8 mouse cellular contexts compared by ENCODE assay signal in genomic region chr14:14701710-14702329, GRCm38 (mm10). TPM values are rescaled to one million over a fixed set of nuclear protein-coding genes. Genes with fewer than 3 reads are reported as not detected.
DNase-seq lines count a peak whose midpoint lies in the region; ATAC-seq and TF ChIP-seq lines count a peak whose summit lies in the region.

TSS of gene Slc4a7 (plus strand) at chr14:14702279.

- no peaks in the 10 kb centered on the region for H3K27me3 ChIP-seq in kidney, adult 2 months (replicated peaks; ENCODE audit: control insufficient read depth, insufficient read depth, low read length)
- H3K27me3 ChIP-seq in midbrain, embryonic 15.5 days (replicated peaks), result no peaks in the 10 kb centered on the region

- ATAC-seq in activated CD4-positive, CD25-positive, alpha-beta regulatory T cell, adult 4 months, result no peak
- no peak for ATAC-seq in midbrain, embryonic 15.5 days (replicated peaks)

- peak within 1 kb of the TSS; percentile 79 for H3K9ac ChIP-seq in midbrain, embryonic 15.5 days

- peak within 1 kb of the TSS; percentile 89 for H3K4me3 ChIP-seq in kidney, adult 2 months (ENCODE audit: insufficient read depth, low read depth, low read length)
- peak within 1 kb of the TSS; percentile 65 for H3K4me3 ChIP-seq in midbrain, embryonic 15.5 days

- no peak for TF ChIP-seq POLR2A in kidney, adult 2 months (IDR thresholded peaks at IDR 0.05; ENCODE audit: low read depth, low read length)

- H3K27ac ChIP-seq in kidney, adult 2 months (ENCODE audit: insufficient read depth, low read depth, low read length), result peak within 1 kb of the TSS; percentile 61
- H3K27ac ChIP-seq in midbrain, embryonic 15.5 days, result peak within 1 kb of the TSS; percentile 98

- peaks cover 4% of the 10 kb centered on the region; the same call in 1 of the 2 replicates for H3K4me1 ChIP-seq in kidney, adult 2 months (ENCODE audit: control insufficient read depth, insufficient read depth, low read length)
- peaks cover 21% of the 10 kb centered on the region for H3K4me1 ChIP-seq in midbrain, embryonic 15.5 days

- no peaks in the 10 kb centered on the region for H3K36me3 ChIP-seq in kidney, adult 2 months (ENCODE audit: control insufficient read depth, insufficient read depth, low read length)
- H3K36me3 ChIP-seq in midbrain, embryonic 15.5 days (replicated peaks), result no peaks in the 10 kb centered on the region

- H3K9me3 ChIP-seq in midbrain, embryonic 15.5 days, result no peaks in the 10 kb centered on the region

- 94% methylated on average over 5 of the region's 5 CpGs for WGBS in kidney, adult 2 months
- 86% methylated on average over 5 of the region's 5 CpGs for WGBS in midbrain, embryonic 15.5 days

- peak within 1 kb of the TSS; percentile 57 for H3K4me2 ChIP-seq in midbrain, embryonic 15.5 days

- TF ChIP-seq CTCF in kidney, adult 2 months (conservative IDR thresholded peaks at IDR 0.05; ENCODE audit: insufficient read depth, insufficient read length, low read depth, low read length), result no peak

- no peak for DNase-seq in kidney, adult 2 months
- DNase-seq in kidney, postnatal 10 days, result no peak
- no peak for DNase-seq in heart, adult 8-10 months (ENCODE audit: low spot score)
- no peak for DNase-seq in layer of hippocampus, postnatal 25 days (ENCODE audit: extremely low spot score in 1 of 2, low spot score in 1 of 2)
- no peak for DNase-seq in thymus, postnatal 25 days
- no peak for DNase-seq in spleen, adult 12 weeks (ENCODE audit: low spot score)

RNA-seq across cellular contexts. Expression of gene Slc4a7, which starts in this region (rescaled TPM):
- polyA plus RNA-seq in kidney, adult 2 months (2012; rRNA removed), result 1.5 and 2.2 TPM in 2 replicates
- 10 to 100 TPM; 31.5 to 38.2 TPM for polyA plus RNA-seq in activated CD4-positive, CD25-positive, alpha-beta regulatory T cell, adult 4 months (2017; shearing (Covaris generic))
- 10 to 100 TPM; 15.5 to 18.1 (median 16.9) TPM for total RNA-seq in heart, adult 8-10 months (2022)
- 10 to 100 TPM; 40.1 to 48.5 TPM for total RNA-seq in layer of hippocampus, postnatal 25 days (2021)
- 32.5 and 33.1 TPM in 2 replicates for polyA plus RNA-seq in midbrain, embryonic 15.5 days (2015; fragmentation: Nextera tagmentation; extraction: Ambion mirVana)

Comparison
In these comparisons a context has a peak if more than half of its experiments do, and no peak if none do; other contexts are left out.
1. RNA of gene Slc4a7 (polyA plus RNA-seq): 31.5 to 38.2 TPM in activated CD4-positive, CD25-positive, alpha-beta regulatory T cell, adult 4 months and 32.5 to 33.1 TPM in midbrain, embryonic 15.5 days; 1.5 to 2.2 TPM in kidney, adult 2 months; every median in the first group is over 10 times any median in the second.